Mouse (Mus musculus): Measurements from ENCODE around the gene Herc3.

DNA sequence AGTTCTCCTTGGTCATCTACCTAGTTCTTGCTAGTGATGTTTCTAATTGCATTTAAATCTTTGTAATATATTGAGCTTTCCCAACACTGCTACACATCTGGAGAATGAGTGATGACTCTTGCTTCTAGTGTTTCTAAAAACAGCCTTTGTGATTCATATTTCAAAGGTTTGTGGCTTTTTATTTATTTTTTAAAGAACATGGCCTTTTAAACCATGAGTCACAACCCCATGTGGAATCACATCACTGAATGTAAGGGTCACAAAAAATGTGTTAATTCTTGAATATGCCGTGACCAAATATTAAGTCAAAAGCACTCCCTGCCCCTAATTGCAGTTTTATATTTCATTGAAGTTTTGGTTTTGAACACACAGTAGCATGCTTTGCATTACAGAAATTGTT lies 2.7 kb upstream of the Herc3 start:
- TF ChIP-seq CTCF (conservative IDR thresholded peaks at IDR 0.05; ENCODE audit: low read length) (no peak), NANOG (IDR thresholded peaks at IDR 0.05; ENCODE audit: borderline replicate concordance, low read length) (no peak)
